Mouse (Mus musculus) limb, embryonic 11.5 days (tissue): Measurements from ENCODE around the gene Gm10271. TPM values are rescaled to one million over a fixed set of nuclear protein-coding genes. Genes with fewer than 3 reads are reported as not detected.

Source experiments
- ATAC-seq: fragments of 200-750 bp; cut with Nextera tagmentation; 2 replicates; pipeline ENCODE4 v1.8.0; 2017; ENCODE audit warnings: low read depth; ENCODE audit not compliant: insufficient number of reproducible peaks, low FRiP score, low TSS enrichment
- DNase-seq: peaks from one replicate; pipeline ENCODE4 v3.0.0-alpha.2; 2015; ENCODE audit warnings: low spot score
- H3K27ac ChIP-seq: fragments of 300-500 bp; sonication (generic); replicated peaks from 2 replicates; pipeline ENCODE4 v1.5.1; 2014; ENCODE audit warnings: low read depth, mild to moderate bottlenecking, low read length
- H3K27me3 ChIP-seq: fragments of 300-500 bp; sonication (generic); 2 replicates; pipeline ENCODE4 v1.6.1; 2014; ENCODE audit warnings: mild to moderate bottlenecking, low read length, mixed read lengths; ENCODE audit not compliant: control insufficient read depth, insufficient read depth
- H3K36me3 ChIP-seq: fragments of 300-500 bp; sonication (generic); 2 replicates; pipeline ENCODE4 v1.6.1; 2014; ENCODE audit warnings: mild to moderate bottlenecking, low read length, moderate library complexity, mixed read lengths; ENCODE audit not compliant: control insufficient read depth, insufficient read depth
- H3K4me1 ChIP-seq: fragments of 300-500 bp; sonication (generic); 2 replicates; pipeline ENCODE4 v1.6.1; 2014; ENCODE audit warnings: low read length, mixed read lengths; ENCODE audit not compliant: control insufficient read depth, insufficient read depth
- H3K4me2 ChIP-seq: fragments of 300-500 bp; sonication (generic); 2 replicates; pipeline ENCODE4 v1.6.1; 2014; ENCODE audit warnings: low read depth, mild to moderate bottlenecking, moderate library complexity; ENCODE audit not compliant: severe bottlenecking
- H3K4me3 ChIP-seq: fragments of 300-500 bp; sonication (generic); 2 replicates; pipeline ENCODE4 v1.5.1; 2014; ENCODE audit warnings: low read depth, low read length
- H3K9ac ChIP-seq: fragments of 300-500 bp; sonication (generic); 2 replicates; pipeline ENCODE4 v1.6.1; 2014; ENCODE audit warnings: mild to moderate bottlenecking, low read length
- H3K9me3 ChIP-seq: fragments of 300-500 bp; sonication (generic); 2 replicates; pipeline ENCODE4 v1.6.1; 2016; ENCODE audit warnings: low read length; ENCODE audit not compliant: control insufficient read depth
- WGBS: fragments of 180-500 bp; shearing (Covaris S2); extraction: QIAGEN DNeasy Blood & Tissue Kit; methylation state at CpG from one replicate; pipeline ENCODE4 v1.1.7; 2014; 5-methylcytosine and 5-hydroxymethylcytosine counted together
- polyA plus RNA-seq: library from polyadenylated mRNA; unstranded; fragments of >200 nt; fragmentation: Nextera tagmentation; extraction: Ambion mirVana; gene quantifications from 2 replicates; pipeline ENCODE4 v1.2.1, GENCODE M21; 2014

The Gm10271 gene
- polyA plus RNA-seq, 1 experiment from 2014 or later = not detected

DNA sequence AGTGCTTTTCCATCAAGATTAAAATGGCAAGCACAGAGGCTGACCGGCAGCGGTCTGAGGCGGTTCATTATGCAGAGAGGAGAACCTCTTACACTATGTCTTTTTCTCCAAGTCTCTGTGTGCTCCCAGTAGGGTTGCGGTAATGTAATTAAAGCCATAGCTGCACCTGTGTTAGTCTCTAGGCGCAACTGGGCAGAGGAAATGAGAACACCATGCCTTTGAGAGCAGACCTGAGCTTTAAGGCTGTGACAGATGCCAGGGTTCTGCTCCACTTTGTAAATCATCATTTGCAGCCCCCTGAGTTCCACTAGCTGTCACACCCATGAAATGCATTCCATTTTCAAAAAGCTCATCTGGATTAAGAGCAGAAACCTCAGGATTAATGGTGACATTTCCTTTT, 32.3 kb upstream of the Gm10271 start:
- Histone ChIP-seq H3K9me3 (no peaks in the 10 kb centered on the region), H3K9ac (no peak overlapping the region), H3K27ac (no peak overlapping the region; the same call in 1 of the 2 replicates), H3K4me3 (no peak overlapping the region), H3K36me3 (no peaks in the 10 kb centered on the region), H3K27me3 (no peaks in the 10 kb centered on the region), H3K4me2 (no peak overlapping the region), H3K4me1 (peaks cover 5% of the 10 kb centered on the region; the same call in 1 of the 2 replicates)
- ATAC-seq (peak; percentile 82; the same call in 1 of the 2 replicates), DNase-seq (peak; percentile 55)
- WGBS = 42% methylated on average over 5 of the region's 5 CpGs

GRCm38 (mm10) chr10:117000975-117001374, 28.6 kb upstream of the Gm10271 start:
- Histone ChIP-seq H3K4me3 (no peak overlapping the region), H3K9me3 (no peaks in the 10 kb centered on the region), H3K9ac (no peak overlapping the region), H3K4me2 (no peak overlapping the region), H3K4me1 (peaks cover 4% of the 10 kb centered on the region; the same call in 1 of the 2 replicates), H3K36me3 (no peaks in the 10 kb centered on the region), H3K27me3 (no peaks in the 10 kb centered on the region), H3K27ac (no peak overlapping the region)
- no peak for ATAC-seq
- 78% methylated on average over 12 of the region's 12 CpGs for WGBS
- DNase-seq = no peak

DNA sequence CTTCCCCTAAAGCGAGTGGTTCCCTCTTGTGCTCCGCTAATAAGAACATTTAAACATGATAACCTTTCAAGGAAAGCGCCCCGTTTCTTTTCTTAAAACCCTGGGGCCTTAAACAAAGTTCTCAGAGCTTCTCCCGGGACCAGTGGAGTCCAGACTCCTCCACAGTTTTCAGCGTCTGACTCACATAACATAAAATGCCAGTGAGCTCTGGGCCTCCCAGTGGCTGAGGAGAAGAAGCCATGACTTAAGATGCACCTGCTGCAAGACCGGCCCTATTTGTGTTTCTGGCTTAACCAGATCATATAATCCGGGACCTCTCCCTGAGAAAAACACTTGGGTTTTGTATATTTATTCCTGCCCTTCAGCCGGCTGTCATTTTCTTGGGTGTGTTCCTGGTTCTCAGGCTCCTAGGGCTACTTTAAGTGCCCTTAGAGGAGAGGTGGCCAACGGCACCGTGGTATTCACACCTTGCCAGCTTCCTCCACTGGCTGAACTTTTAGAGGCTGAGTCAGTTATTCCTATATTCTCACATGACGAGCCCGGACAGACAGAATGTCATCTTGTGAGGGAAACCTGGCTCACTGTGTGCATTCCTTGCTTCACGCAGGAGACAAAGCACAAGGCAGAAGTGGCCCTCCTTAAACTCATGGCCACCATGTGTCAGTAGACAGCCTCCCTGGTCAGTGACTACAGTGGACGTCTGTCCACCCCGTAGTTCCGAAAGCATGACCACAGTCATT, 26.5 kb upstream of the Gm10271 start:
- WGBS = 88% methylated on average over 17 of the region's 17 CpGs
- no peak for ATAC-seq
- H3K27me3 ChIP-seq = no peaks in the 10 kb centered on the region
- no peaks in the 10 kb centered on the region for H3K9me3 ChIP-seq
- no peak overlapping the region for H3K27ac ChIP-seq
- H3K4me3 ChIP-seq = no peak overlapping the region
- H3K36me3 ChIP-seq = no peaks in the 10 kb centered on the region
- no peaks in the 10 kb centered on the region for H3K4me1 ChIP-seq
- no peak overlapping the region for H3K4me2 ChIP-seq
- DNase-seq = no peak
- H3K9ac ChIP-seq = no peak overlapping the region

GRCm38 (mm10) chr10:116996236-116996600, 23.8 kb upstream of the Gm10271 start:
- no peaks in the 10 kb centered on the region for H3K9me3 ChIP-seq
- DNase-seq (no peak), ATAC-seq (no peak)
- WGBS = 73% methylated on average over 6 of the region's 6 CpGs
- H3K4me2 ChIP-seq = no peak overlapping the region
- H3K27me3 ChIP-seq = no peaks in the 10 kb centered on the region
- H3K4me3 ChIP-seq = no peak overlapping the region
- no peak overlapping the region for H3K27ac ChIP-seq
- no peaks in the 10 kb centered on the region for H3K36me3 ChIP-seq
- no peak overlapping the region for H3K9ac ChIP-seq
- H3K4me1 ChIP-seq = no peaks in the 10 kb centered on the region

DNA sequence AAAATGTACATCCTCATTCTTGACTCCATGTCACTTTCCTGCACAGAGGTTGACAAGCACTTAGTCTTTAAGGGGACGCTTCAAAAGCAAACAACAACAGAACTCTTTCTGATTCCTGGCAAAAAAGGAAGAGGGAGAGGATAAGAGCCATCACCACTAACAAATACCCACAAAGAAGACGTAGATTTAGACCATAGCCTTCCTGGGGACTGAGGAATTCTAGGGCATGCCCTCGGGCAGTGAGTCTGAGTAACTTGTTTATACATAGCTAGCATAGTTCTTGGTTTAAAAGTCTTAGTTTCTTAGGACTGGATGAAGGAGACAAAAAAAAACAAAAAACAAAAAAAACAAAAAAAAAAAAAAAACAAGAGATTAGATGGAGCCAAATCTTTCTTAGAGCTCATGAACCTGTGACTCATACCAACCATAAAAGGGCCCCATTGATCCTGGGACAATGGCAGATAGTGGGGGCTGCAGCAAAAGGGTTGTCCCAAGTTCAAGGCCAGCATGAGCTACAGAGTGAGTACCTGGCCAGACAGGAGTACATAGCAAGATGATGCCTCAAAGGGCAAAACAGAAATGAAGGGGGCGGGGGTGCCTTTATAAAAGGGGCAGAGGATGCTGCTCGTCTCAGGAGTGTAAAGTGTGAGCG, 23.3 kb upstream of the Gm10271 start:
- H3K27ac ChIP-seq = no peak overlapping the region

DNA sequence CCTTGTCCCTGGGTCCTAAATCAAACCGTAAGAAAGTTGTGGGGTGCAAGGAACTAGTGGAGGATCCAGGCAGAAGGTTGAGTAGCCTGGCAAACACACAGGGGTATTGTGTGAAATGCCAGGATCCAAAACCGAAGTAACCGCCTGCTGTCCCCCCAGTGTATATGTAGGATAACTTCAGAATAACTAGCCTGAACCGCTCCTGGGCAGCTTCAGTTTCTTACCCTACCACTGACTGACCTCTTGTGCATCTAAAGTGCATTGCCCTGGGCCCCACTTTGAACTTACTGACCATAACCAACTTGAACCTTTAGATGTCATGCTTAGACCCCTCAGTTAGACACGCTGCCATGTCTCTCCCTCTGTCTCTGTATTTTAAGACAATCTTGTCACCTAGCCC, 22.8 kb upstream of the Gm10271 start:
- no peaks in the 10 kb centered on the region for H3K4me1 ChIP-seq
- no peaks in the 10 kb centered on the region for H3K27me3 ChIP-seq
- DNase-seq (no peak), ATAC-seq (no peak)
- 85% methylated on average over 5 of the region's 5 CpGs for WGBS
- no peaks in the 10 kb centered on the region for H3K36me3 ChIP-seq
- H3K4me2 ChIP-seq = no peak overlapping the region
- H3K9ac ChIP-seq = no peak overlapping the region
- no peak overlapping the region for H3K27ac ChIP-seq
- no peaks in the 10 kb centered on the region for H3K9me3 ChIP-seq
- H3K4me3 ChIP-seq = no peak overlapping the region

More for the DNA sequence above, 23.3 kb upstream of the Gm10271 start:
- Histone ChIP-seq H3K4me2 (no peak overlapping the region), H3K36me3 (no peaks in the 10 kb centered on the region), H3K27me3 (no peaks in the 10 kb centered on the region), H3K9ac (no peak overlapping the region), H3K9me3 (no peaks in the 10 kb centered on the region), H3K4me1 (no peaks in the 10 kb centered on the region), H3K4me3 (no peak overlapping the region)
- ATAC-seq = no peak
- no peak for DNase-seq
- WGBS = 75% methylated on average over 6 of the region's 6 CpGs

DNA sequence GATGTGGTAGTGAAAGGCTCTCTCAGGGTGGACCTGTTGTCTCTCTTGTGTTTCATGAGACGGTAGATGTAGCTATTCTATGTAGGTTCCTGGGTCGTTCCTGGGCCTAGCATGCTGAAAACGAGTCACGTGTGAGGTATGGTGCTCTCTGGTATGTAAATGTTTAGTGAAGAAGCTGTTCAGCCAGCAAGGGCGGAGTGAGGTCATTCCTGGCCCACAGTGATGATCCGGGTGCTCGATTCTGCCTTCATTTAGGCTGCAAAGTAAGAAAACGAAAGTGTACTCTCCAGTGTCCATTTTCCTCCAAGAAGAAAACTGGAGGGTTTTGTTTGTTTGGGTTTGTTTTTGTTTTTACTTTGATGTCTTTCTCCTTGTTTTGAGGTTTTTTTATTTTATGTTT, 21.6 kb upstream of the Gm10271 start:
- Histone ChIP-seq H3K9ac (no peak overlapping the region), H3K27me3 (no peaks in the 10 kb centered on the region), H3K4me1 (no peaks in the 10 kb centered on the region), H3K36me3 (no peaks in the 10 kb centered on the region), H3K27ac (no peak overlapping the region), H3K4me3 (no peak overlapping the region), H3K4me2 (no peak overlapping the region), H3K9me3 (no peaks in the 10 kb centered on the region)
- ATAC-seq = no peak
- DNase-seq = no peak
- WGBS = 92% methylated on average over 8 of the region's 8 CpGs

GRCm38 (mm10) chr10:116986264-116987082, 14.1 kb upstream of the Gm10271 start, which contains the start of gene Best3:
Best3 (plus strand) TSS chr10:116986314.
- no peaks in the 10 kb centered on the region for H3K9me3 ChIP-seq
- ATAC-seq (no peak), DNase-seq (no peak)
- H3K9ac ChIP-seq = no peak within 1 kb of the TSS
- 46% methylated on average over 21 of the region's 21 CpGs for WGBS
- no peak within 1 kb of the TSS for H3K4me3 ChIP-seq
- H3K36me3 ChIP-seq = no peaks in the 10 kb centered on the region
- peaks cover 5% of the 10 kb centered on the region; the same call in 1 of the 2 replicates for H3K4me1 ChIP-seq
- no peaks in the 10 kb centered on the region for H3K27me3 ChIP-seq
- no peak within 1 kb of the TSS for H3K27ac ChIP-seq
- H3K4me2 ChIP-seq = no peak within 1 kb of the TSS; the same call in 1 of the 2 replicates
